In the genomic region with DNA sequence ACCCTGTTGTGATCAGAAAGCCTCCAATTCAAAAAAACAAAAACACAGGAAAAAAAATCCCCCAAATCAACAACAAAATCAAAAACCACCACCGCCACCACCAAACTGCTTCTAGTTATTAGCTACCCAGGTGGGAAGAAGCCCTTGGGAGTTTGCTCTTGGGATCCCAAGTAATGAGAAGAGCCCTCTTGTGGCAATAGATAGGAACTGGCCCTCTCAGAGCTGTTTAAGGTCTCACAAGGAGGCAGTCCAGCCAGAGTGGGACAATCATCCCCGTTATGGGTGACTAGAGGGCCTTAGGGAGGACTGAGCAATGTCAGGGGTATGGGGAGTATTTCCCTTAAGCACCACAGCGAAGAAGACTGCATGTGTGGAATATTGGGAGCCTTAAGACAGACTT, we compare ENCODE assay signal across 9 mouse cellular contexts. TPM values are rescaled to one million over a fixed set of nuclear protein-coding genes. Genes with fewer than 3 reads are reported as not detected.
DNase-seq lines count a peak whose midpoint lies in the region; TF ChIP-seq lines count a peak whose summit lies in the region.
"Had no signal": no experiment of that assay in that cellular context is flagged by ENCODE, and none has a peak within 500 bp of the region (broad histone marks: within the 10 kb centered on the region; RNA-seq: fewer than 3 reads in every experiment).

No protein-coding gene starts in this region.

- no peak for TF ChIP-seq POLR2A in spleen, adult 2 months (IDR thresholded peaks at IDR 0.05; ENCODE audit: low read depth, low read length)

- H3K27me3 ChIP-seq in spleen, adult 2 months (ENCODE audit: control insufficient read depth, insufficient read depth, low read length), result no peaks in the 10 kb centered on the region

- 33% methylated on average over 3 of the region's 3 CpGs for WGBS in spleen, adult 2 months

- H3K4me1 ChIP-seq in spleen, adult 2 months (ENCODE audit: control insufficient read depth, insufficient read depth, insufficient read length), result no peaks in the 10 kb centered on the region; the same call in 1 of the 2 replicates
- H3K4me1 ChIP-seq: liver, embryonic 13.5 days had no signal

- H3K27ac ChIP-seq in gastrocnemius, adult 2 months, result no peak overlapping the region
- no peak overlapping the region for H3K27ac ChIP-seq in spleen, adult 2 months (ENCODE audit: insufficient read depth, low read length)
- H3K27ac ChIP-seq: liver, embryonic 13.5 days had no signal

- intact Hi-C loops in gastrocnemius, adult 2 months (cut with DNase I), result loop anchor here (2.0 kb wide), 1 partner anchor 31 kb away; no protein-coding TSS in a partner anchor

- H3K4me3 ChIP-seq in gastrocnemius, adult 2 months, result no peak overlapping the region
- H3K4me3 ChIP-seq in spleen, adult 2 months (ENCODE audit: extremely low read depth, insufficient read depth, insufficient read length), result no peak overlapping the region
- H3K4me3 ChIP-seq: liver, embryonic 13.5 days had no signal

- peak; percentile 46 for DNase-seq in gastrocnemius, adult 2 months
- no peak for DNase-seq in gastrocnemius, postnatal 4 days (ENCODE audit: low spot score in 2 of 2)
- DNase-seq in spleen, adult 2 months (ENCODE audit: low read depth in 1 of 2, low spot score in 2 of 2), result no peak
- DNase-seq in spleen, adult 12 weeks (ENCODE audit: low spot score), result no peak
- DNase-seq in cerebellum, adult 9-11 months, result peak; percentile 59
- peak; percentile 75 for DNase-seq in kidney, postnatal 10 days
- peak; percentile 77 for DNase-seq in retina, embryonic 14.5 days (ENCODE audit: low spot score)
- DNase-seq in frontal cortex, postnatal 14 days (ENCODE audit: low spot score in 2 of 2), result no peak
- DNase-seq: liver, embryonic 13.5 days had no signal

- H3K36me3 ChIP-seq in spleen, adult 2 months (ENCODE audit: control insufficient read depth, insufficient read depth, low read length), result no peaks in the 10 kb centered on the region
- H3K36me3 ChIP-seq: liver, embryonic 13.5 days had no signal

- peak; percentile 91 for TF ChIP-seq CTCF in gastrocnemius, adult 2 months (IDR thresholded peaks at IDR 0.05)
- peak; percentile 23; the same call in 1 of the 2 replicates for TF ChIP-seq CTCF in spleen, adult 2 months (IDR thresholded peaks at IDR 0.05; ENCODE audit: extremely low read depth, insufficient read depth, insufficient read length, insufficient replicate concordance)

RNA-seq across cellular contexts. Expression of a gene that starts 15.6 kb away (rescaled TPM):
- total RNA-seq in gastrocnemius, adult 2 months (2021), result under 1 TPM in 1 of 2 experiments, not detected in 1; 0.23 TPM
- total RNA-seq in gastrocnemius, postnatal 4 days (2021), result not detected
- 0.42 and 0.62 TPM in 2 replicates for polyA plus RNA-seq in spleen, adult 2 months (2012; rRNA removed)
- polyA plus RNA-seq: liver, embryonic 13.5 days had no signal

RNA-seq across cellular contexts. Expression of a gene that starts 15.6 kb away (rescaled TPM):
- total RNA-seq in gastrocnemius, adult 2 months (2021), result under 1 TPM; 0.64 to 0.73 TPM
- 1 to 10 TPM; 1.6 to 1.7 TPM for total RNA-seq in gastrocnemius, postnatal 4 days (2021)
- 0.07 and 0.13 TPM in 2 replicates for polyA plus RNA-seq in spleen, adult 2 months (2012; rRNA removed)

RNA-seq across cellular contexts. Expression of a gene that starts 24.7 kb away (rescaled TPM):
- total RNA-seq in gastrocnemius, adult 2 months (2021), result not detected
- total RNA-seq in gastrocnemius, postnatal 4 days (2021), result under 1 TPM; 0.17 to 0.26 TPM
- 0.16 and 0.20 TPM in 2 replicates for polyA plus RNA-seq in spleen, adult 2 months (2012; rRNA removed)

RNA-seq across cellular contexts. Expression of a gene that starts 49.1 kb away (rescaled TPM):
- total RNA-seq in gastrocnemius, adult 2 months (2021), result under 1 TPM; 0.45 to 0.92 TPM
- 1 to 10 TPM; 4.0 to 4.2 TPM for total RNA-seq in gastrocnemius, postnatal 4 days (2021)
- 3.0 and 4.2 TPM in 2 replicates for polyA plus RNA-seq in spleen, adult 2 months (2012; rRNA removed)

RNA-seq across cellular contexts. Expression of a gene that starts 50.0 kb away (rescaled TPM):
- 10 to 100 TPM; 17.5 to 23.4 TPM for total RNA-seq in gastrocnemius, adult 2 months (2021)
- total RNA-seq in gastrocnemius, postnatal 4 days (2021), result 10 to 100 TPM; 12.4 to 14.2 TPM
- polyA plus RNA-seq in spleen, adult 2 months (2012; rRNA removed), result 52.0 and 58.1 TPM in 2 replicates

Comparison
In these comparisons a context has a peak if more than half of its experiments do, and no peak if none do; other contexts are left out.
1. DNase-seq: peak in gastrocnemius, adult 2 months (single experiment), cerebellum, adult 9-11 months (single experiment), kidney, postnatal 10 days (single experiment) and retina, embryonic 14.5 days (single experiment); none in gastrocnemius, postnatal 4 days (0 of 2), spleen, adult 2 months (0 of 2), spleen, adult 12 weeks (single experiment) and frontal cortex, postnatal 14 days (0 of 2).